Mouse (Mus musculus): Measurements from ENCODE around the gene Gm17622. TPM values are rescaled to one million over a fixed set of nuclear protein-coding genes. Genes with fewer than 3 reads are reported as not detected.

Gm17622 gene
- polyA plus RNA-seq, 1 experiment: not detected

DNA sequence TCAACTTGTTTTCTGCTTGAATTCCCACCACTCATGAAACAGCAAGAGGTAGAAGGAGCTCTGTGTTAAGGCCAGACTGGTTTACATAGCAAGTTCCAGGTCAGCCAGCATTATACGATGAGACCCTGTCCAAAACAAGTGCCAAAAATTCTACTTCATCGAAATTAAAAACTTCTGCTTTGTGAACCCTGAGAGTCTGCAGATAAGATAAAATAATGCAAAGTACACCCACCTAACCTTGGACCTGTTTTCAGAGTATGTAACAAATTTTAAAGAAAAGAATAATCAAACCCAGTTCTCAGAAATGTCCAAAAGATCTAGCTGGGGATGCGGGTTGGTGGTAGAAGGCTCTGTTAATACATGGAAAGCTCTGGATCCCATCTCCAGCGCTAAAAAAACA, 31.9 kb upstream of the Gm17622 start:
- WGBS: 74% methylated on average over 4 of the region's 4 CpGs

DNA sequence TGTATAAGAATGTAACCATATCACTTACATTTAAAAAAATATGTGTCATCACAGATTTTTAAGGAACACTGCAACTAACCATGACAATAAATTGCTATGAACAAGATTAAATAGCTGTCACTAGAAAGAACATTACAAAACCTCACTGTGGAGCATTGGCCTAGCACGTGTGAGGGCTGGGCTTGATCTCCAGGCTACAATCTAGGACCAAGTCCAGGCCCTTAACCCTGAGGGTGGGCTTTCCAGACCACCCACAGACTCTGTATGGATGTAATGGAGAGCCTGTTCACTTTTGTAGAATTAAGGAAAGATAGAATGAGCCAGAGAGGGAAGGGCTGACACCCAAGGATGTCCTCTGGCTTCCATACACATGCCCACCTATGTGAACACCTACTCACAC, 27.9 kb upstream of the Gm17622 start:
- H3K27ac ChIP-seq (ENCODE audit: control insufficient read depth, insufficient read depth, low read depth, low read length, poor library complexity): no peak overlapping the region
- H3K4me1 ChIP-seq (ENCODE audit: control insufficient read depth, insufficient read depth, low read length): no peaks in the 10 kb centered on the region
- TF ChIP-seq POLR2A (IDR thresholded peaks at IDR 0.05; ENCODE audit: borderline replicate concordance, control insufficient read depth, low read depth, low read length) (no peak), CTCF (IDR thresholded peaks at IDR 0.05; ENCODE audit: control insufficient read depth, insufficient read depth, low read length) (no peak)
- H3K4me3 ChIP-seq (replicated peaks; ENCODE audit: control insufficient read depth, low read depth, low read length): no peak overlapping the region
- WGBS: 84% methylated on average over 1 of the region's 1 CpGs

More for the DNA sequence above, 31.9 kb upstream of the Gm17622 start:
- Histone ChIP-seq H3K4me3 (replicated peaks; ENCODE audit: control insufficient read depth, low read depth, low read length) (no peak overlapping the region), H3K4me1 (ENCODE audit: control insufficient read depth, insufficient read depth, low read length) (no peaks in the 10 kb centered on the region), H3K27ac (ENCODE audit: control insufficient read depth, insufficient read depth, low read depth, low read length, poor library complexity) (no peak overlapping the region)
- no peak for TF ChIP-seq POLR2A (IDR thresholded peaks at IDR 0.05; ENCODE audit: borderline replicate concordance, control insufficient read depth, low read depth, low read length)
- no peak for TF ChIP-seq CTCF (IDR thresholded peaks at IDR 0.05; ENCODE audit: control insufficient read depth, insufficient read depth, low read length)

DNA sequence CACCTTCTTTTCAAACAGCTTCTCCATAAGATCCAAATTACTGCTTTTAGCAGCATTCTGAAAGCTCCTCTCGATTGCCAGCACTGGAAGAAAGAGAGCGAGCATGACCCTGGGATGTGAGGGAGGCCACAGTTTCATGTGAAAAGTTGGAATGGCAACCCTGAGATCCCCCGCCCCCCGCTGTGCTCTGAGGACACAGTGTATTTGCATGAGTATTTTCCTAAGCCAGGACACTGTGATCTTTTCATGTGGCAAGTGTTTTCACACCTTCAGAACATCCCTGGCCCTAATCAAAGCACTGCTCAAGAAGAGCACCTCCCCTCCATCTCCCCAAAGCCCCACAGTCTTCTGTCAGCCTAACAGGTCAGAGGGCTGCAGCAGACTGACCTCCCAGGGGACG, 25.2 kb upstream of the Gm17622 start:
- Histone ChIP-seq H3K27ac (ENCODE audit: control insufficient read depth, insufficient read depth, low read depth, low read length, poor library complexity) (no peak overlapping the region), H3K4me1 (ENCODE audit: control insufficient read depth, insufficient read depth, low read length) (no peaks in the 10 kb centered on the region), H3K4me3 (replicated peaks; ENCODE audit: control insufficient read depth, low read depth, low read length) (no peak overlapping the region)
- no peak for TF ChIP-seq CTCF (IDR thresholded peaks at IDR 0.05; ENCODE audit: control insufficient read depth, insufficient read depth, low read length)
- no peak for TF ChIP-seq POLR2A (IDR thresholded peaks at IDR 0.05; ENCODE audit: borderline replicate concordance, control insufficient read depth, low read depth, low read length)
- WGBS: 81% methylated on average over 5 of the region's 5 CpGs

DNA sequence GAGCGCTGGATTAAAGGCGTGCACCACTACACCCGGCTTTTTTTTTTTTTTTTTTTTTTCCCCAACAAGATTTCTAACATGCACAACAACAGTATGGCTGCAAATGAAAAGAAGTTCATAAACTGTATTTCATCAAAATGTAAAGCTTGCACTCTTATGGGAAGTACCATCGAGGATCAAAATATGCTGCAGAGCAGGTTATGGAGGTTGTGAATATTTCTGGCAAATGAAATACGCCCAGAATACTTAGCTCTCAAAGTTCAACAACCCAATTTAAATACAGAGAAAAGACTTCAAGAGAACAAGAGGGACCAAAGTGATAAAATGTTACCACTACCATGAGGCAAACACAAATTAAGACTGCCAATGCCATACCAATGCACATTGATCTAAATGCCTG, 21.9 kb upstream of the Gm17622 start:
- Histone ChIP-seq H3K4me3 (replicated peaks; ENCODE audit: control insufficient read depth, low read depth, low read length) (no peak overlapping the region), H3K27ac (ENCODE audit: control insufficient read depth, insufficient read depth, low read depth, low read length, poor library complexity) (no peak overlapping the region), H3K4me1 (ENCODE audit: control insufficient read depth, insufficient read depth, low read length) (no peaks in the 10 kb centered on the region)
- 80% methylated on average over 5 of the region's 5 CpGs for WGBS
- TF ChIP-seq CTCF (IDR thresholded peaks at IDR 0.05; ENCODE audit: control insufficient read depth, insufficient read depth, low read length) (no peak), POLR2A (IDR thresholded peaks at IDR 0.05; ENCODE audit: borderline replicate concordance, control insufficient read depth, low read depth, low read length) (no peak)

DNA sequence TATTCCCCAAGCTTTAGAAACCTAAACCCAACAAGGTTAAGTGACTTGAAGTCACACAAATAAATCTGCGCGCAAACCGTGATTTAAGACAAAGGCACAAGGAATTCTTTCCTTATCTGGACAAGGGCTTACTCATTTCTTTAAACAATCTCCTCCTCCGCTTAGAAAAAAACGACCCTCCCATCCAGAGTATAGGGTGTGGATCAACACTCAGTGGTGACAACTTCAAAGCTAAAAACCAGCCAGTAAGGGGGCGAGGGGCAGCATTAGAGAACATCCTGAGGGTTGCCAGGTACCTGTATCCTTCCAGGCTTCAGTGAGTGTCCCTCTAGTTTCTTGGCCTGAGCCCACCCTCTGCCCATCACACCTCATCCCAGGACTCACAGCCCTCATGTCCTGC, 20.0 kb upstream of the Gm17622 start:
- no peak overlapping the region for H3K27ac ChIP-seq (ENCODE audit: control insufficient read depth, insufficient read depth, low read depth, low read length, poor library complexity)
- TF ChIP-seq CTCF (IDR thresholded peaks at IDR 0.05; ENCODE audit: control insufficient read depth, insufficient read depth, low read length) (no peak), POLR2A (IDR thresholded peaks at IDR 0.05; ENCODE audit: borderline replicate concordance, control insufficient read depth, low read depth, low read length) (no peak)
- WGBS: 82% methylated on average over 6 of the region's 6 CpGs
- no peaks in the 10 kb centered on the region for H3K4me1 ChIP-seq (ENCODE audit: control insufficient read depth, insufficient read depth, low read length)
- no peak overlapping the region for H3K4me3 ChIP-seq (replicated peaks; ENCODE audit: control insufficient read depth, low read depth, low read length)

DNA sequence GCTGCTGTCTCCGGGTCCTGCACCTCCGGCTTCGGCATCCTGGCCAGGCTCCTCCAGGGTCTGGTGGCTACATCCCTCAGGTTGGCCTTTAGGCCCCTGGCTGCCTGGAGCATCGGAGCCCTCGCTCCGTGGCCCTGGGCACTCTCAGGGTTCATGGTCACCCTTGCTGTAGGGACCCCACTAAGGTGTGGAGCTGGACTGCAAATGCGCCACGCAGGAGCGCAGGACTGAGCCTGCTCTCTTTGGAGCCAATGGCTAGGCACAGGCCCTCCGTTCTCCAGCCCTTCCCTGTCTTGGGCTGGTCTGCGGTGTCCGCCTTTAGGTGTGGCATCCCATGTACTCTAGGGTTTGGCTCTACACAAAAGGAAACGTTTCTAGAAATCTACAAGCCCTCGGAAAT, 19.6 kb upstream of the Gm17622 start, which contains the start of gene Ankdd1b:
Ankdd1b (minus strand) TSS at position 242 of the 400 bp plus-strand sequence.
- no peaks in the 10 kb centered on the region for H3K4me1 ChIP-seq (ENCODE audit: control insufficient read depth, insufficient read depth, low read length)
- TF ChIP-seq POLR2A (IDR thresholded peaks at IDR 0.05; ENCODE audit: borderline replicate concordance, control insufficient read depth, low read depth, low read length) (no peak), CTCF (IDR thresholded peaks at IDR 0.05; ENCODE audit: control insufficient read depth, insufficient read depth, low read length) (no peak)
- H3K27ac ChIP-seq (ENCODE audit: control insufficient read depth, insufficient read depth, low read depth, low read length, poor library complexity): no peak within 1 kb of the TSS
- H3K4me3 ChIP-seq (replicated peaks; ENCODE audit: control insufficient read depth, low read depth, low read length): no peak within 1 kb of the TSS
- 87% methylated on average over 14 of the region's 14 CpGs for WGBS

DNA sequence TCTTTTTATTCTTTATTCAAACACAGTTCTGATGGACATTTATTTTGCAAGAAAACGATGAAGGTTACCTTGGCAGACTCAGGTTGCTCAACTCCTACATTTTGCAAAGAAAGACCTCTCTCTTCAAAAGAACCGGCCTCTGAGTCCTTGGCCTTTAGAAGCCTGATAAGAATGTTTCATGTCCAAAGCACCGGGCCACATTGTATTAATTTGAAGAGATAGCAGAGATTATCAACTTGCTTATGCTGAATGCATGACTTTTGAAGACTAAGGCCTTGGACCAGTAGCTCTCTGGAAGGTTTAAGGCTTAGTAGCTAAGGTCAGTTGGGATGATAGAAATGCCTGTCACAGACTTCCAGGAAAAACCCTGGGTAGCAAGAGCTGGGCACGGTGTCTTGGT, 13.3 kb upstream of the Gm17622 start:
- H3K4me1 ChIP-seq (ENCODE audit: control insufficient read depth, insufficient read depth, low read length): no peaks in the 10 kb centered on the region
- TF ChIP-seq POLR2A (IDR thresholded peaks at IDR 0.05; ENCODE audit: borderline replicate concordance, control insufficient read depth, low read depth, low read length) (no peak), CTCF (IDR thresholded peaks at IDR 0.05; ENCODE audit: control insufficient read depth, insufficient read depth, low read length) (no peak)
- no peak overlapping the region for H3K27ac ChIP-seq (ENCODE audit: control insufficient read depth, insufficient read depth, low read depth, low read length, poor library complexity)
- H3K4me3 ChIP-seq (replicated peaks; ENCODE audit: control insufficient read depth, low read depth, low read length): no peak overlapping the region
- WGBS: 83% methylated on average over 4 of the region's 4 CpGs

DNA sequence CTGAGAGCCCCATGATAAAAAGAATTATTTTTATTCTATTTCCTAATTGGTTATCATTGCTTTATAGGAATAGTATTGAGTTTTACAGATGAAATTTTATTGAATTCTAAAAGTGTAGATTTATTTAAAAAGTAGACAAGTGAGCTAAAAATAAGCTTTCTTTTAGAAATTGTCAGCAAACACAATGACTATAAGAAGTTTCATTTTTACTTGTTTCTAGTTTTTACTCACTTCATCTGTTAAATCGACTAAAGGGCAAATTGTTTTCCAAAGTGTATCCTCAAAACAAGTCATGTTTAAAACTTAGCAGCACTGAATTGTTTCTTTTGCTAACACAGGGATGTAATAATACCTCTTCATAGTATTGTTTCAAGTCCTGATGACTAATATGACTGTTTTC, 11.5 kb upstream of the Gm17622 start:
- H3K4me3 ChIP-seq (replicated peaks; ENCODE audit: control insufficient read depth, low read depth, low read length): no peak overlapping the region
- no peak overlapping the region for H3K27ac ChIP-seq (ENCODE audit: control insufficient read depth, insufficient read depth, low read depth, low read length, poor library complexity)
- WGBS: 75% methylated on average over 1 of the region's 1 CpGs
- H3K4me1 ChIP-seq (ENCODE audit: control insufficient read depth, insufficient read depth, low read length): no peaks in the 10 kb centered on the region
- no peak for TF ChIP-seq POLR2A (IDR thresholded peaks at IDR 0.05; ENCODE audit: borderline replicate concordance, control insufficient read depth, low read depth, low read length)

DNA sequence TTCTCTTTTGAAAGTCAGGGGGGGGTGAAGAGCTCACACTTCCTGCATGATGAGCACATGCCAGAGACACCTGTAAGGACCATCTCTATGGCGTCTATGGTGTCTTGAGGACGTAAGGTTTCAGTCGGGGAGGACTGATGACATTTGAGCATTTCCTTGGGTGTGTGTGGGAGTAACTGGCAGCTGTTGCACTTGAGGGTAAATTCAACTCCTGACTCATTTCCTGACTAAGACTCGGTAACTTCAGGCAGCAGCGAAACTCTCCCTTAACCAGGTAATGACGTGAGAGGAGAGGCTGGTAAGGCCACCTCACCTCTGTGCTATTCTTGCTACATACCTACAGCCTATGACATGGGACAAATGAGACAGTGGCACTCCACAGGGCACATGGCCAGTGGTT, 3.3 kb upstream of the Gm17622 start:
- Histone ChIP-seq H3K4me1 (ENCODE audit: control insufficient read depth, insufficient read depth, low read length) (no peaks in the 10 kb centered on the region), H3K4me3 (replicated peaks; ENCODE audit: control insufficient read depth, low read depth, low read length) (no peak overlapping the region), H3K27ac (ENCODE audit: control insufficient read depth, insufficient read depth, low read depth, low read length, poor library complexity) (no peak overlapping the region)
- WGBS: 39% methylated on average over 6 of the region's 6 CpGs
- TF ChIP-seq POLR2A (IDR thresholded peaks at IDR 0.05; ENCODE audit: borderline replicate concordance, control insufficient read depth, low read depth, low read length): no peak
- TF ChIP-seq CTCF (IDR thresholded peaks at IDR 0.05; ENCODE audit: control insufficient read depth, insufficient read depth, low read length): no peak

All from bone marrow, adult 2 months (tissue).